Mouse (Mus musculus) heart, postnatal 0 days (tissue): ENCODE results near the gene Hells.

Source experiments
- CTCF ChIP-seq: IDR thresholded peaks from 2 replicates; pipeline ENCODE4 v1.5.1; 2016; ENCODE audit warnings: antibody characterized with exemption, control low read depth, low read depth
- EP300 ChIP-seq: IDR thresholded peaks from 2 replicates; pipeline ENCODE4 v1.6.1; 2016; ENCODE audit warnings: antibody characterized with exemption, low read depth

GRCm38 (mm10) chr19:38915677-38916076 lies 15.0 kb upstream of the Hells start:
- TF ChIP-seq CTCF = peak; percentile 62
- TF ChIP-seq EP300 = no peak
